Comparison of ENCODE assay signal across 7 mouse cellular contexts in genomic region chr15:98628589-98629254, GRCm38 (mm10). TPM values are rescaled to one million over a fixed set of nuclear protein-coding genes. Genes with fewer than 3 reads are reported as not detected.
DNase-seq lines count a peak whose midpoint lies in the region; ATAC-seq and TF ChIP-seq lines count a peak whose summit lies in the region.

No protein-coding gene starts in this region.

- no peak overlapping the region for H3K27ac ChIP-seq in liver, embryonic 11.5 days (ENCODE audit: low read depth, low read length)
- no peak overlapping the region for H3K27ac ChIP-seq in limb, embryonic 11.5 days (replicated peaks; ENCODE audit: low read depth, low read length)
- no peak overlapping the region for H3K27ac ChIP-seq in olfactory bulb, adult 2 months (ENCODE audit: insufficient read depth, low read depth, low read length)

- no peak for TF ChIP-seq POLR2A in olfactory bulb, adult 2 months (IDR thresholded peaks at IDR 0.05; ENCODE audit: insufficient read depth, low read depth, low read length)

- no peak for ATAC-seq in liver, embryonic 11.5 days (replicated peaks; ENCODE audit: low FRiP score)
- ATAC-seq in limb, embryonic 11.5 days (ENCODE audit: insufficient number of reproducible peaks, low FRiP score, low TSS enrichment, low read depth), result 0 out of 2 replicates have a peak, but pooled peaks have one; percentile 7

- no peak for DNase-seq in liver, embryonic 11.5 days (ENCODE audit: low spot score)
- no peak for DNase-seq in liver
- peak; percentile 39 for DNase-seq in fat pad, adult 2 months (ENCODE audit: extremely low read depth, low read depth, low spot score)
- DNase-seq in limb, embryonic 11.5 days (ENCODE audit: low spot score), result peak; percentile 66
- DNase-seq in left cerebral cortex, postnatal 36 days (ENCODE audit: low spot score in 2 of 2), result no peak
- DNase-seq in right cerebral cortex, adult 2 months (ENCODE audit: low spot score in 2 of 2), result no peak

- H3K9me3 ChIP-seq in liver, embryonic 11.5 days (ENCODE audit: control insufficient read depth, low read length), result no peaks in the 10 kb centered on the region
- no peaks in the 10 kb centered on the region for H3K9me3 ChIP-seq in limb, embryonic 11.5 days (ENCODE audit: control insufficient read depth, low read length)

- peaks cover 67% of the 10 kb centered on the region for H3K27me3 ChIP-seq in liver, embryonic 11.5 days (replicated peaks; ENCODE audit: control insufficient read depth, insufficient read depth, low read length)
- peaks cover 28% of the 10 kb centered on the region for H3K27me3 ChIP-seq in limb, embryonic 11.5 days (ENCODE audit: control insufficient read depth, insufficient read depth, low read length)

- H3K9ac ChIP-seq in liver, embryonic 11.5 days (ENCODE audit: low read depth, low read length), result no peak overlapping the region
- peak overlapping the region; percentile 45; the same call in 1 of the 2 replicates for H3K9ac ChIP-seq in limb, embryonic 11.5 days (ENCODE audit: low read length)

- intact Hi-C loops in left cerebral cortex, postnatal 36 days (cut with DNase I), result no loop called here

- H3K4me1 ChIP-seq in liver, embryonic 11.5 days (replicated peaks; ENCODE audit: control insufficient read depth, insufficient read depth, low read length), result peaks cover 14% of the 10 kb centered on the region
- peaks cover 23% of the 10 kb centered on the region for H3K4me1 ChIP-seq in limb, embryonic 11.5 days (ENCODE audit: control insufficient read depth, insufficient read depth, low read length)
- peaks cover 43% of the 10 kb centered on the region for H3K4me1 ChIP-seq in olfactory bulb, adult 2 months (ENCODE audit: control insufficient read depth, insufficient read depth, low read length)

- 11% methylated on average over 20 of the region's 20 CpGs for WGBS in liver, embryonic 11.5 days
- 12% methylated on average over 20 of the region's 20 CpGs for WGBS in limb, embryonic 11.5 days
- 11% methylated on average over 20 of the region's 20 CpGs for WGBS in olfactory bulb, adult 2 months

- H3K4me2 ChIP-seq in liver, embryonic 11.5 days, result peak overlapping the region; percentile 52
- peak overlapping the region; percentile 4 for H3K4me2 ChIP-seq in limb, embryonic 11.5 days (ENCODE audit: low read depth, severe bottlenecking)

- peak overlapping the region; percentile 22 for H3K4me3 ChIP-seq in liver, embryonic 11.5 days (ENCODE audit: low read depth, low read length)
- H3K4me3 ChIP-seq in limb, embryonic 11.5 days (ENCODE audit: low read depth, low read length), result no peak overlapping the region
- 0 out of 2 replicates have a peak overlapping the region, but pooled peaks have one; percentile 8 for H3K4me3 ChIP-seq in olfactory bulb, adult 2 months (ENCODE audit: insufficient read depth, low read depth, low read length)

- no peak for TF ChIP-seq CTCF in olfactory bulb, adult 2 months (IDR thresholded peaks at IDR 0.05; ENCODE audit: insufficient read depth, low read depth, low read length)

- H3K36me3 ChIP-seq in liver, embryonic 11.5 days (ENCODE audit: control insufficient read depth, insufficient read depth, low read length), result no peaks in the 10 kb centered on the region
- no peaks in the 10 kb centered on the region for H3K36me3 ChIP-seq in limb, embryonic 11.5 days (ENCODE audit: control insufficient read depth, insufficient read depth, low read length)

RNA-seq across cellular contexts. Expression of gene Cacnb3, which starts 1.9 kb away (rescaled TPM):
- 13.2 TPM in 2 replicates for polyA plus RNA-seq in liver, embryonic 11.5 days (2014; fragmentation: Nextera tagmentation; extraction: Ambion mirVana)
- polyA plus RNA-seq in limb, embryonic 11.5 days (2014; fragmentation: Nextera tagmentation; extraction: Ambion mirVana), result 23.4 and 25.1 TPM in 2 replicates
- not detected in 2 replicates for polyA plus RNA-seq in olfactory bulb, adult 2 months (2012; ENCODE audit: insufficient read depth, insufficient read length, low replicate concordance, missing spikeins)
- 100 to 1,000 TPM; 273 to 276 TPM for total RNA-seq in left cerebral cortex, postnatal 36 days (2021)

RNA-seq across cellular contexts. Expression of gene Adcy6, which starts 18.8 kb away (rescaled TPM):
- 8.3 and 12.3 TPM in 2 replicates for polyA plus RNA-seq in liver, embryonic 11.5 days (2014; fragmentation: Nextera tagmentation; extraction: Ambion mirVana)
- polyA plus RNA-seq in limb, embryonic 11.5 days (2014; fragmentation: Nextera tagmentation; extraction: Ambion mirVana), result 16.2 and 18.9 TPM in 2 replicates
- 87.5 TPM in 1 of 2 replicates, not detected in the other for polyA plus RNA-seq in olfactory bulb, adult 2 months (2012; ENCODE audit: insufficient read depth, insufficient read length, low replicate concordance, missing spikeins)
- total RNA-seq in left cerebral cortex, postnatal 36 days (2021), result 10 to 100 TPM; 41.5 to 58.4 TPM

RNA-seq across cellular contexts. Expression of gene Ddx23, which starts 34.0 kb away (rescaled TPM):
- polyA plus RNA-seq in liver, embryonic 11.5 days (2014; fragmentation: Nextera tagmentation; extraction: Ambion mirVana), result 18.8 and 19.4 TPM in 2 replicates
- polyA plus RNA-seq in limb, embryonic 11.5 days (2014; fragmentation: Nextera tagmentation; extraction: Ambion mirVana), result 24.8 and 27.7 TPM in 2 replicates
- not detected in 2 replicates for polyA plus RNA-seq in olfactory bulb, adult 2 months (2012; ENCODE audit: insufficient read depth, insufficient read length, low replicate concordance, missing spikeins)
- 10 to 100 TPM; 80.2 to 82.7 TPM for total RNA-seq in left cerebral cortex, postnatal 36 days (2021)

RNA-seq across cellular contexts. Expression of gene Rnd1, which starts 48.5 kb away (rescaled TPM):
- 0.60 and 0.68 TPM in 2 replicates for polyA plus RNA-seq in liver, embryonic 11.5 days (2014; fragmentation: Nextera tagmentation; extraction: Ambion mirVana)
- polyA plus RNA-seq in limb, embryonic 11.5 days (2014; fragmentation: Nextera tagmentation; extraction: Ambion mirVana), result 0.29 and 0.37 TPM in 2 replicates
- not detected in 2 replicates for polyA plus RNA-seq in olfactory bulb, adult 2 months (2012; ENCODE audit: insufficient read depth, insufficient read length, low replicate concordance, missing spikeins)
- 10 to 100 TPM; 29.4 to 32.6 TPM for total RNA-seq in left cerebral cortex, postnatal 36 days (2021)

RNA-seq across cellular contexts. Expression of gene 4930415O20Rik, which starts 57.9 kb away (rescaled TPM):
- 0.55 TPM in 1 of 2 replicates, not detected in the other for polyA plus RNA-seq in liver, embryonic 11.5 days (2014; fragmentation: Nextera tagmentation; extraction: Ambion mirVana)
- polyA plus RNA-seq in limb, embryonic 11.5 days (2014; fragmentation: Nextera tagmentation; extraction: Ambion mirVana), result 0.29 TPM in 1 of 2 replicates, not detected in the other
- not detected in 2 replicates for polyA plus RNA-seq in olfactory bulb, adult 2 months (2012; ENCODE audit: insufficient read depth, insufficient read length, low replicate concordance, missing spikeins)
- not detected for total RNA-seq in left cerebral cortex, postnatal 36 days (2021)

Comparison
In these comparisons a context has a peak if more than half of its experiments do, and no peak if none do; other contexts are left out.
1. DNase-seq: peak in fat pad, adult 2 months (single experiment) and limb, embryonic 11.5 days (single experiment); none in liver, embryonic 11.5 days (single experiment), liver (single experiment), left cerebral cortex, postnatal 36 days (0 of 2) and right cerebral cortex, adult 2 months (0 of 2).